Mouse (Mus musculus): ENCODE data around the gene Ubald2. TPM values are rescaled to one million over a fixed set of nuclear protein-coding genes. Genes with fewer than 3 reads are reported as not detected.
"Not testable (repeated sequence)": the region's sequence is repeated elsewhere in the genome, so short reads cannot be mapped to it uniquely, and the experiment has no call there.

Ubald2 gene
- polyA plus RNA-seq, 1 experiment = 34.8 TPM

- Histone ChIP-seq H3K27ac (ENCODE audit: insufficient read depth, low read length) (no peak overlapping the region), H3K27me3 (ENCODE audit: control insufficient read depth, insufficient read depth, low read length) (no peaks in the 10 kb centered on the region; the same call in 1 of the 2 replicates), H3K4me1 (ENCODE audit: control insufficient read depth, insufficient read depth, low read length) (peaks cover 8% of the 10 kb centered on the region; the same call in 1 of the 2 replicates), H3K4me3 (replicated peaks; ENCODE audit: insufficient read depth, low read depth, low read length) (no peak overlapping the region)
- DNase-seq = no peak
- 98% methylated on average over 3 of the region's 3 CpGs for WGBS
- no peak for TF ChIP-seq POLR2A (IDR thresholded peaks at IDR 0.05; ENCODE audit: borderline replicate concordance, insufficient read depth, low read length)
- no peak for TF ChIP-seq CTCF (IDR thresholded peaks at IDR 0.05; ENCODE audit: borderline replicate concordance, insufficient read depth, low read depth, low read length)
These were observed 24.9 kb upstream of the Ubald2 start for GRCm38 (mm10) chr11:116409008-116409407.

GRCm38 (mm10) chr11:116410415-116410814, 23.5 kb upstream of the Ubald2 start:
- not testable (repeated sequence) for H3K4me3 ChIP-seq (replicated peaks; ENCODE audit: insufficient read depth, low read depth, low read length); H3K4me1 ChIP-seq (ENCODE audit: control insufficient read depth, insufficient read depth, low read length); H3K27ac ChIP-seq (ENCODE audit: insufficient read depth, low read length); H3K27me3 ChIP-seq (ENCODE audit: control insufficient read depth, insufficient read depth, low read length); DNase-seq
- WGBS = 91% methylated on average over 4 of the region's 4 CpGs

GRCm38 (mm10) chr11:116411582-116411981, 22.3 kb upstream of the Ubald2 start:
- peak overlapping the region; percentile 63 for H3K4me3 ChIP-seq (replicated peaks; ENCODE audit: insufficient read depth, low read depth, low read length)
- H3K27ac ChIP-seq (ENCODE audit: insufficient read depth, low read length) = no peak overlapping the region
- H3K27me3 ChIP-seq (ENCODE audit: control insufficient read depth, insufficient read depth, low read length) = no peaks in the 10 kb centered on the region; the same call in 1 of the 2 replicates
- no peak for TF ChIP-seq POLR2A (IDR thresholded peaks at IDR 0.05; ENCODE audit: borderline replicate concordance, insufficient read depth, low read length)
- no peak for TF ChIP-seq CTCF (IDR thresholded peaks at IDR 0.05; ENCODE audit: borderline replicate concordance, insufficient read depth, low read depth, low read length)
- DNase-seq = peak; percentile 62 to 85
- 2% methylated on average over 6 of the region's 6 CpGs for WGBS
- H3K4me1 ChIP-seq (ENCODE audit: control insufficient read depth, insufficient read depth, low read length) = peaks cover 8% of the 10 kb centered on the region; the same call in 1 of the 2 replicates

- H3K4me1 ChIP-seq (ENCODE audit: control insufficient read depth, insufficient read depth, low read length) = peaks cover 8% of the 10 kb centered on the region; the same call in 1 of the 2 replicates
- no peak overlapping the region for H3K27ac ChIP-seq (ENCODE audit: insufficient read depth, low read length)
- TF ChIP-seq POLR2A (IDR thresholded peaks at IDR 0.05; ENCODE audit: borderline replicate concordance, insufficient read depth, low read length) (no peak), CTCF (IDR thresholded peaks at IDR 0.05; ENCODE audit: borderline replicate concordance, insufficient read depth, low read depth, low read length) (no peak)
- WGBS = under 1% methylated on average over 74 of the region's 76 CpGs
- H3K27me3 ChIP-seq (ENCODE audit: control insufficient read depth, insufficient read depth, low read length) = no peaks in the 10 kb centered on the region; the same call in 1 of the 2 replicates
- peak overlapping the region; percentile 63 for H3K4me3 ChIP-seq (replicated peaks; ENCODE audit: insufficient read depth, low read depth, low read length)
- DNase-seq = peak; percentile 27 to 41
These were observed 21.7 kb upstream of the Ubald2 start for GRCm38 (mm10) chr11:116412028-116412827.

- DNase-seq = peak; percentile 79 to 83
- Histone ChIP-seq H3K27me3 (ENCODE audit: control insufficient read depth, insufficient read depth, low read length) (no peaks in the 10 kb centered on the region), H3K4me1 (ENCODE audit: control insufficient read depth, insufficient read depth, low read length) (peaks cover 8% of the 10 kb centered on the region; the same call in 1 of the 2 replicates), H3K4me3 (replicated peaks; ENCODE audit: insufficient read depth, low read depth, low read length) (peak within 1 kb of the TSS; percentile 63), H3K27ac (ENCODE audit: insufficient read depth, low read length) (0 out of 2 replicates have a peak within 1 kb of the TSS, but pooled peaks have one; percentile 55)
- WGBS = 2% methylated on average over 59 of the region's 82 CpGs
- TF ChIP-seq CTCF (IDR thresholded peaks at IDR 0.05; ENCODE audit: borderline replicate concordance, insufficient read depth, low read depth, low read length) (no peak), POLR2A (IDR thresholded peaks at IDR 0.05; ENCODE audit: borderline replicate concordance, insufficient read depth, low read length) (0 out of 2 replicates have a peak, but pooled peaks have one; percentile 20)
These were observed 20.8 kb upstream of the Ubald2 start, which contains the start of gene Rnf157 for GRCm38 (mm10) chr11:116412904-116413630. Gene Rnf157 (minus strand): TSS chr11:116413032.

- H3K4me1 ChIP-seq (ENCODE audit: control insufficient read depth, insufficient read depth, low read length) = peaks cover 8% of the 10 kb centered on the region; the same call in 1 of the 2 replicates
- TF ChIP-seq CTCF (IDR thresholded peaks at IDR 0.05; ENCODE audit: borderline replicate concordance, insufficient read depth, low read depth, low read length) (no peak), POLR2A (IDR thresholded peaks at IDR 0.05; ENCODE audit: borderline replicate concordance, insufficient read depth, low read length) (no peak)
- WGBS = 79% methylated on average over 4 of the region's 4 CpGs
- H3K27ac ChIP-seq (ENCODE audit: insufficient read depth, low read length) = 0 out of 2 replicates have a peak overlapping the region, but pooled peaks have one; percentile 55
- no peaks in the 10 kb centered on the region for H3K27me3 ChIP-seq (ENCODE audit: control insufficient read depth, insufficient read depth, low read length)
- peak overlapping the region; percentile 60 for H3K4me3 ChIP-seq (replicated peaks; ENCODE audit: insufficient read depth, low read depth, low read length)
- DNase-seq = no peak
These were observed 20.3 kb upstream of the Ubald2 start for GRCm38 (mm10) chr11:116413631-116414022.

GRCm38 (mm10) chr11:116416196-116416943, 17.5 kb upstream of the Ubald2 start:
- H3K4me3 ChIP-seq (replicated peaks; ENCODE audit: insufficient read depth, low read depth, low read length) = no peak overlapping the region
- DNase-seq = no peak
- 95% methylated on average over 6 of the region's 6 CpGs for WGBS
- H3K27me3 ChIP-seq (ENCODE audit: control insufficient read depth, insufficient read depth, low read length) = no peaks in the 10 kb centered on the region; the same call in 1 of the 2 replicates
- peaks cover 8% of the 10 kb centered on the region; the same call in 1 of the 2 replicates for H3K4me1 ChIP-seq (ENCODE audit: control insufficient read depth, insufficient read depth, low read length)
- TF ChIP-seq POLR2A (IDR thresholded peaks at IDR 0.05; ENCODE audit: borderline replicate concordance, insufficient read depth, low read length) (no peak), CTCF (IDR thresholded peaks at IDR 0.05; ENCODE audit: borderline replicate concordance, insufficient read depth, low read depth, low read length) (no peak)
- no peak overlapping the region for H3K27ac ChIP-seq (ENCODE audit: insufficient read depth, low read length)
